Mouse (Mus musculus): ENCODE data around the gene Hoga1. TPM values are rescaled to one million over a fixed set of nuclear protein-coding genes. Genes with fewer than 3 reads are reported as not detected.

Gene Hoga1
- total and polyA plus RNA-seq, 2 experiments from 2014 or later: 3.1 to 3.4 TPM

- WGBS: 79% methylated on average over 14 of the region's 14 CpGs
- no peak for ATAC-seq (ENCODE audit: low FRiP score)
- H3K9ac ChIP-seq (replicated peaks; ENCODE audit: low read length, poor library complexity, severe bottlenecking): no peak overlapping the region
- no peak for TF ChIP-seq CTCF (IDR thresholded peaks at IDR 0.05)
- no peaks in the 10 kb centered on the region for H3K9me3 ChIP-seq (ENCODE audit: low read length)
- no peak overlapping the region for H3K4me2 ChIP-seq (ENCODE audit: low read depth, low read length, poor library complexity, severe bottlenecking)
- H3K27ac ChIP-seq (ENCODE audit: low read depth, low read length): no peak overlapping the region
- no peaks in the 10 kb centered on the region for H3K27me3 ChIP-seq (ENCODE audit: insufficient read depth, low read length)
- no peak overlapping the region for H3K4me3 ChIP-seq (ENCODE audit: low read depth, low read length)
- H3K36me3 ChIP-seq (ENCODE audit: insufficient read depth, low read length): 0 out of 2 replicates have a peak, but pooled peaks cover 2% of the 10 kb centered on the region
- no peaks in the 10 kb centered on the region for H3K4me1 ChIP-seq (ENCODE audit: insufficient read depth, low read length)
- no peak for DNase-seq (ENCODE audit: low spot score)
Observed at GRCm38 (mm10) chr19:42033611-42034010, 11.8 kb upstream of the Hoga1 start.

GRCm38 (mm10) chr19:42034146-42034775 lies 11.1 kb upstream of the Hoga1 start:
- 0 out of 2 replicates have a peak, but pooled peaks cover 2% of the 10 kb centered on the region for H3K36me3 ChIP-seq (ENCODE audit: insufficient read depth, low read length)
- H3K4me2 ChIP-seq (ENCODE audit: low read depth, low read length, poor library complexity, severe bottlenecking): no peak overlapping the region
- DNase-seq (ENCODE audit: low spot score) (no peak), ATAC-seq (ENCODE audit: low FRiP score) (0 out of 2 replicates have a peak, but pooled peaks have one; percentile 34)
- no peak for TF ChIP-seq CTCF (IDR thresholded peaks at IDR 0.05)
- 74% methylated on average over 9 of the region's 9 CpGs for whole genome bisulfite sequencing
- no peaks in the 10 kb centered on the region for H3K9me3 ChIP-seq (ENCODE audit: low read length)
- no peaks in the 10 kb centered on the region for H3K4me1 ChIP-seq (ENCODE audit: insufficient read depth, low read length)
- no peak overlapping the region for H3K27ac ChIP-seq (ENCODE audit: low read depth, low read length)
- H3K4me3 ChIP-seq (ENCODE audit: low read depth, low read length): no peak overlapping the region
- no peaks in the 10 kb centered on the region for H3K27me3 ChIP-seq (ENCODE audit: insufficient read depth, low read length)
- H3K9ac ChIP-seq (replicated peaks; ENCODE audit: low read length, poor library complexity, severe bottlenecking): no peak overlapping the region

- Histone ChIP-seq H3K27ac (ENCODE audit: low read depth, low read length) (no peak overlapping the region), H3K4me1 (ENCODE audit: insufficient read depth, low read length) (no peaks in the 10 kb centered on the region), H3K27me3 (ENCODE audit: insufficient read depth, low read length) (no peaks in the 10 kb centered on the region), H3K36me3 (ENCODE audit: insufficient read depth, low read length) (0 out of 2 replicates have a peak, but pooled peaks cover 2% of the 10 kb centered on the region), H3K9ac (replicated peaks; ENCODE audit: low read length, poor library complexity, severe bottlenecking) (no peak overlapping the region), H3K9me3 (ENCODE audit: low read length) (no peaks in the 10 kb centered on the region), H3K4me2 (ENCODE audit: low read depth, low read length, poor library complexity, severe bottlenecking) (no peak overlapping the region), H3K4me3 (ENCODE audit: low read depth, low read length) (no peak overlapping the region)
- peak; percentile 47; the same call in 1 of the 2 replicates for ATAC-seq (ENCODE audit: low FRiP score)
- no peak for DNase-seq (ENCODE audit: low spot score)
- no peak for TF ChIP-seq CTCF (IDR thresholded peaks at IDR 0.05)
- WGBS: 58% methylated on average over 11 of the region's 11 CpGs
Observed at GRCm38 (mm10) chr19:42034881-42035455, 10.4 kb upstream of the Hoga1 start.

- peak; percentile 88 for TF ChIP-seq CTCF (IDR thresholded peaks at IDR 0.05)
- Histone ChIP-seq H3K9ac (replicated peaks; ENCODE audit: low read length, poor library complexity, severe bottlenecking) (no peak within 1 kb of the TSS), H3K36me3 (ENCODE audit: insufficient read depth, low read length) (0 out of 2 replicates have a peak, but pooled peaks cover 2% of the 10 kb centered on the region), H3K4me1 (ENCODE audit: insufficient read depth, low read length) (no peaks in the 10 kb centered on the region), H3K9me3 (ENCODE audit: low read length) (no peaks in the 10 kb centered on the region), H3K27ac (ENCODE audit: low read depth, low read length) (no peak within 1 kb of the TSS), H3K27me3 (ENCODE audit: insufficient read depth, low read length) (no peaks in the 10 kb centered on the region), H3K4me3 (ENCODE audit: low read depth, low read length) (no peak within 1 kb of the TSS), H3K4me2 (ENCODE audit: low read depth, low read length, poor library complexity, severe bottlenecking) (no peak within 1 kb of the TSS)
- ATAC-seq (ENCODE audit: low FRiP score) (peak; percentile 74), DNase-seq (ENCODE audit: low spot score) (peak; percentile 92)
- WGBS: 68% methylated on average over 19 of the region's 19 CpGs
Observed at GRCm38 (mm10) chr19:42035456-42036248, 9.8 kb upstream of the Hoga1 start, which contains the start of gene Ankrd2. Ankrd2 (plus strand) TSS chr19:42036000.

DNA sequence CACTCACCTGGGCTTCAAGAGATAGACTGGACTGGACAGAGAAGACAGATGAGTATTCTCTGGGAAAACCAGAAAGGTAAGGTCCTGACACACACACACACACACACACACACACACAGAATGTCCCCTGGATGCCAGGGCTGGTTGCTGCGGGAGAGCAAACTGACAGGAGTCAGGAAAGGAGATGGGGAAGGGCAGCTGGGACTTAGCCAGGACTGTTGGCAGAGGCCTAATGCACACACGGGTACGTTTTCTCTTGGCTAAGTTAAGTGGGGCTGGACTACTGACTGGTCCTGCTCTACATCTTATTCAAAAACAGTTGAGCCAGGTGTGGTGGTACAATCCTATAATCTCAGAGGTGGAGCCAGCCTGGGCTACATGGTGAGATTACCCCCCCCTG lies 9.1 kb upstream of the Hoga1 start:
- H3K9me3 ChIP-seq (ENCODE audit: low read length): no peaks in the 10 kb centered on the region
- ATAC-seq (ENCODE audit: low FRiP score) (no peak), DNase-seq (ENCODE audit: low spot score) (no peak)
- 0 out of 2 replicates have a peak, but pooled peaks cover 2% of the 10 kb centered on the region for H3K36me3 ChIP-seq (ENCODE audit: insufficient read depth, low read length)
- H3K4me3 ChIP-seq (ENCODE audit: low read depth, low read length): no peak overlapping the region
- H3K27me3 ChIP-seq (ENCODE audit: insufficient read depth, low read length): no peaks in the 10 kb centered on the region
- no peaks in the 10 kb centered on the region for H3K4me1 ChIP-seq (ENCODE audit: insufficient read depth, low read length)
- H3K9ac ChIP-seq (replicated peaks; ENCODE audit: low read length, poor library complexity, severe bottlenecking): no peak overlapping the region
- no peak overlapping the region for H3K4me2 ChIP-seq (ENCODE audit: low read depth, low read length, poor library complexity, severe bottlenecking)
- no peak for TF ChIP-seq CTCF (IDR thresholded peaks at IDR 0.05)
- no peak overlapping the region for H3K27ac ChIP-seq (ENCODE audit: low read depth, low read length)
- WGBS: 77% methylated on average over 3 of the region's 3 CpGs
